Mouse (Mus musculus) cerebellum, postnatal 4 days (tissue): ENCODE data around the gene 1700034I23Rik.
A peak's percentile ranks its signal among the peaks of the same experiment; 100 is the strongest.
"Not testable (repeated sequence)": the region's sequence is repeated elsewhere in the genome, so short reads cannot be mapped to it uniquely, and the experiment has no call there.

Experiments used
- DNase-seq, 2 experiments: peaks; one replicate each; pipeline ENCODE4 v3.0.0; 2022; ENCODE audit warnings: low spot score in 2 of 2, mixed read lengths in 1 of 2

1700034I23Rik gene

DNA sequence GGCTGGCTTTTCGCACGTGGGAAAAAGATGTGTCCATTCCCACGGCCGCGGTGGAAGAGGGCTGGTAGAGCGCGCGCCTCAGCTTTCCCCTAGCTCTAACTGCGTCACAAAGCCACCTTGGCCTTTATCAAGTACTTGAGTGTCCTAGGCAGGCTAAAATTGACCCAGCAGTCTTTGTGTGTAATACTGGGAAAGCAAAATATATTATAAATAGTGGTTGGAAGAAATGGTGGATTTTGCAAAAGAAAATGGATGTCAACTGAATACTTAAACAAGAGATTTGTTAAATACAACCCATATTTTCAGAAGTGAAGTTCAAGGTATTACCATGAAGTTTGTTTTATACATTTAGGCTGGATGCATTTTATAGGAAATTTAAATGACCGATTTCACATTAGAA is at the start of gene 1700034I23Rik:
1700034I23Rik (minus strand) TSS at position 101 of the 400 bp plus-strand sequence.
- not testable (repeated sequence) for DNase-seq

DNA sequence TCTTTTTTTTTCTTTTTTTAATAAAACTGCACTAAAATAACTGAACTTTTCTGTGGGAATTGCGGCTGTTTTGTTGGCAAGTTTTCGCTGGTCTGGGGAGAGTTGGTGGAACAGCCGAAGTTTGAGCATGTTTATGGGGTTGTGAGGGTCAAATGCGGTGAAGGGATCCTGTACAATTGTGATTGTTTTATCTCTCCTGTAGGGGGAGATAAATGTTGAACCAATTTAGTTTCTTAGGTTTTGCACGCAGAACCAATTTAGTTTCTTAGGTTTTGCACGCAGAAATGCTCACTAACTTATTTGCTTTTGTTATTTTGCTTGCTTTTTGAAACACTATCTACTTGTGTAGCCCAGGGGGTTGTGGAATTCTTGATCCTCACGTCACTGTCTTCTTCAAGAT is 49.0 kb upstream of the 1700034I23Rik start:
- no peak for DNase-seq

DNA sequence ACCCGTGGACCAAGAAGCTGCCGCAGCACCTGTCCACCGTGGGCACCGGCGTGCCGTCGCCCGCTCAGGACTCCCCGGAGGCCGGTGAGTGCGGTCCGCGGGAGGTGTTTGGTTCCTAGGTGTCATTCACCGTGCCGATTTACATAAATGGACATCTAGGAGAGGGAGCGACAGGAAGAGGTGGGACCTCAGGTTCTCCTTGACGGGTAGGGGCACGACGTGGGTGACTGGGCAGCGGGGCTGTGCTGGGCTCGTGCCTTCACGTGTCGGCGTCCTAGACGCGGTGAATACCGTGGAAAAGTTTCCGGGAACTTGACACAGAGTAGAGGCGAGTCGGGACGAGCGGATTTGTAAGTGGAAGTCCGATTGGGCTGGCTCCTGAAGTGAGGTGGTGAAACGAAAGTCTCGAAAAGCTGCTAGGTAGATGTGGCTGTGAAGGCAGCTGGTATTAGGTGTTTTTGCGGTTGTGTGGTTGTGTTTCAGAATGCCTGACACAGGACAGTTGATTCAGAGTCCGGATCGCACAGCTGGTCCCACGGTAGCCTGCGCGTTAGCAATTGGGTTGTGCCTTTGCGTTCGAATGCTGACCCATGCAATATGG is 48.4 kb upstream of the 1700034I23Rik start:
- no peak for DNase-seq

DNA sequence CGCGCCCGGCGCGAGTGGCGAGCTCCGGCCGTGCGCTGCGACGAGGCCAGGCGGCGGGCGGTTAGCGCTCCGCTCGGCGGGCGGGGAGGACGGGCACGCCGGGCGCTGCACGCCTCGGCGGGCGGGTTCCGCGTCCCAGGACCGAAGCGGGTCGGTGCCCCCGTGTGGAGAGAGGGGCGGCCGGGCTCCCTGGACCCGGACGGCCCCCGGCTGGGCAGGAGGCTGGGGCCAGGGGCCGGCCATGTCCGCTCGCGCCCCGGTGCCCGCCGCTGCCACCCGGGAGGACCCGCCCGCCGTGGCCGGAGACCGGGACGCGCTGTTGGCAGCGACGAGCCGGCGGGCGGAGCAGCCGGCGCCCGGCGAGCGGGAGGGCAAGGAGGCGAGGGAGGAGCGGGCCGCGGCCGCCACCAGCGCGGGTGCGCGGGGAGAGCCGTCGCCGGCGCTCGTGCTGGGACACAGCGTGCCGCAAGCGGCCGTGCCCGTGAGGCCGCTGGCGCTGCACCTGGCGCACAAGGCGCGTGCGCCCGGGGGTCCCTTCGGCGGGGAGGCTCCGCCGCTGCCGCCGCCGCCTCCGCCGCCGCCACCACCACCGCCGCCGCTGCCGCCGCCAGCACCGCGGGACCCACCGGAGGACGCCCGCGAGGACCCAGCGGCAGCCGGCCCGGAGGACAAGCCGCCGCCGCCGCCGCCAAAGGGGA is 47.7 kb upstream of the 1700034I23Rik start:
- DNase-seq, result peak in 1 of 2 experiments; percentile 48

DNA sequence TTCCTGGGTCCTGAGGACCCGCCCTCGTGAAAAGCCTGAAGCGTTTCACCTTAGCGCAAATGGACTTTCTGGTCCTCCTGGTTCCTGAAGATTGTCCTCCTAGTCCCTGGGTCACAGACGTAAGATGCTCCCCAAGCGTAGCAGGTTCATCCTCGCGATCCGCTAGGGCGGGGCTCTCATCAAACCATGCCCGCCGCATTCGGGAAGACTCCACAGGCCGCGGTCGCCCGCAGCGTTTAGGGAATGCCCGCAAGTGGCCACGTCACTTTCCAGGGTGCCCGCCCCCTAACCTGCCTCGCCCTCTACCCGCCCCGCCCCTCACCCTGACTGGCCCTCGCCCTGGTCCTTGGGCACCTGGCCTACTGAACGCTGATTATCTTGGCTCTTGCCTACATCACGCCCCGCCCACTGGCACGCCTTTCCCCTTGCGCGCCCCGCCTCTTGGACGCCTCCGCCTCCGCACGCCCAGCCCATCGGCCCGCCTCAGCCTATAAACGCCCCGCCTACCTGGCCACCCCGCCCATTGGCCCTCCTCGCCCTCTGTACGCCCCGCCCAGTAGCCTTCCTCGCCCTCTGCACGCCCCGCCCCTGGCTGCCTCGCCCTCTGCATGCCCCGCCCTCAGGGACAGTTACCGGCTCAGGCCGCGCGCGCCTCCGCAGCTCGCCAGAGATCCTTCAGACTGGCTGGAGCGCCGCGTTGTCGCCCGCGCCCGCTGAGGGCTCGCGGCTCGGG is 47.0 kb upstream of the 1700034I23Rik start, which contains the start of gene Larp1b:
Larp1b (plus strand) TSS at position 659 of the 733 bp plus-strand sequence.
- DNase-seq, result peak; percentile 95 to 97

DNA sequence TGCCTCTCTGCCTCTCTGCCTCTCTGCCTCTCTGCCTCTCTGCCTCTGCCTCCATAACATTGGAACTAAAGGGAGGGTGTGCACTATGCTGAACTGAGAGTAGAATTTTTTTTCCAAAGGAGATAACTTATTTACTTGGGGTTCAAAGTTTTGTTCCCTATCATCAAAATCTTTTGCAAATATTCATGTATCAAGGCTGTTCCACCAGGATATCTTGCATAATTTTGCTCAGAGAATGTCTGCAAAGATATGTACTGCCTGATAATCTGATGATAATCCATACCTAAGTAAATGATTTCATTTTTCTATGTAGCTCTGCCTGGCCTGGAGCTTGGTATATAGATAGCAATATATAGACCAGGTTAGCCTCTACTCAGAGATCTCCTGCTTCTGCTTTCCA is 36.7 kb upstream of the 1700034I23Rik start:
- no peak for DNase-seq

DNA sequence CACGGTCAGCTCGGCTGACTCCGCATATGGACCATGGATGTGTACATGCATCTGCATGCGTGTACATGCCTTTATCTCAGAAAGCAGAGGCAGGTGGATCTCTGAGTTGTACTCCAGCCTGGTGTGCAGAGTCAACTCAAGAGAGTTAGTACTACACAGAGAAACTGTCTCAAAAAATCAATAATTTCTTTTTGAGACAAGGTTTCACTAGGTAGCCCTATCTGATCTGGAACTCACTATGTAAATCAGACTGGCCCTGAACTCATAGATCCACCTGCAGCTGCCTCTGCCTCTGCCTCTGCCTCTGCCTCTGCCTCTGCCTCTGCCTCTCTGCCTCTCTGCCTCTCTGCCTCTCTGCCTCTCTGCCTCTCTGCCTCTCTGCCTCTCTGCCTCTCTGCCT is 36.2 kb upstream of the 1700034I23Rik start:
- DNase-seq, result no peak

DNA sequence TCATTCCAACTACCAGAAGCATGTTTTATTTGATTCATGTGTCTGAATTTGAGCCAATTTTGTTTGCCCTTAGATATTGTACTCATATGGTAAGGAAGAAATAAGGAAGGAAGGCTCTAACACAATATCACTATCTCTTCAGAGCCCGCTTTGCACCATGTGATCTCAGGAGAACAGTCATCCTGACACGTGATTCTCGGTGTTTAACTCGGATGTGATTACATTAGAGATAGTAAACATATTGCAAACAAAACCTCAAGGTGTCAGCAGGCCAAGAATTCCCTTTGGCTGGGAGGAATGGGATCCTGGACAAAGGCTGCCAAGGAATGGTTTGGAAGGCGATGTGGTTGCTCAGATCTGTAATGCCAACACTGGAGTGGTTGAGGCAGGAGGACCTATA is 35.8 kb upstream of the 1700034I23Rik start:
- DNase-seq, result no peak

DNA sequence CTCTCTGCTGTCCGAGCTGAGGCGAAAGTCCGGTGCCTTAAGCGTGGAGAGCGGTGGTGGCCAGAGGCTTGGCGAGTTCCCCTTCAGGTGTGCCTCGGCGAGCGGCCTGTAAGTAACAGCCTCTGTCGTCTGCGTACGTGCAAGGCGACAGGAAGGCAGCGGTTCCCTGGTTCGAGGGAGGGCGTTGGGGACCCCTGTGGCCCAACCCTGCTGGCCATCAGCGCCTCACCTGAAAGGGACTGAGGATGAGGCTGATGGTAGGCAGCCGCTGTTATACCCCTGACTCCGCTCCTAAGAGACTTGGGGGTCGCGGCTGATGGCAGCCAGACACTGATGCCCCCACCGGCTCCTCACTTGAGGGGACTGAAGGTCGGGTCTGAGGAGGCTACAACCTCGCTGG is 8.0 kb downstream of the 1700034I23Rik start:
- peak in 1 of 2 experiments; percentile 39 for DNase-seq

DNA sequence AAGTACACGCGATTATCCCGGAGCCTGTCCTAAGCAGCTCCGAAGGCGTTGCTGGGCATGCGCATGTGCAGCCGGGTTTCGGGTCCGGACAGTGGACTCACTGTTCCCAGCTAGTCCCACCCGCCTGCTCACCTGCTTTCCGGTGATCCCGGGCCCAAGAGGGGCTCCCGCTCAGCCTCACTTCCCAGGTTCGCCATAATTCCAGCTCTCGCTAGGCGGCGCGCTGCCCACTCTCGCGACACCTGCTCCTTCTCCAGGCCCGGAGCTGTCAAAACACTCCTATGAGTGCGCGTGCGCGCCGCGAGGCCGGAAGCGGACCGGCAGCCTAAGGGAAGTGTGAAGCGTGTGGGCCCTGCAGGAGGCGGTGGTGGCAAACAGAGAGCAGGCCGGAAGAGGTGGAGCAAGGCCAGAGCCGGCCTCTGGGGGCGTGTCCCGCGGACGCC is 8.5 kb downstream of the 1700034I23Rik start:
- DNase-seq, result peak; percentile 92 to 98

DNA sequence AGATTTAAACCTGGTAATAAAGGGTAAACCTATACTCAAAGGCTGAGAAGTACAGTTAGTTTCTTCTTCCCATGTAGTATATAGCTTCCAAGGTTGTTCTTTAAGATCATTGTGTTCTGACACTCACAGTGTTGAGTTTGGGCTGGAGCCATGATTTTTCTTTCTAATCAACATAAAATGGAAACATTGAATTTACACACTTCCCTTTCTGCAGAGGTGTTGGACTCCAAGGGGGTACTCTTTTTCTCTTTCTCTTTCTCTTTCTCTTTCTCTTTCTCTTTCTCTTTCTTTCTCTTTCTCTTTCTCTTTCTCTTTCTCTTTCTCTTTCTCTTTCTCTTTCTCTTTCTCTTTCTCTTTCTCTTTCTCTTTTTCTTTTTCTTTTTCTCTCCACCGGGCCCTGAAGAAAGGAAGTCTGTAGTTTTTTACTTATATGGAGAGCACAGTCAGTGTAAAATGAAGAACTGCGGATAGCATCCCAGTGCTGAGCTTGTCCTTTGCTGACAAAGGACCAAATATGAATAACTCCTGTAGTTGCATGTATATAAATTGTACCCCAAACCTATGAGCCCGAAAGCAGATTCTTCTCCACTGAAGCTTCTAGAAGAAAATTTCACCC is 49.1 kb downstream of the 1700034I23Rik start:
- not testable (repeated sequence) for DNase-seq
